Mouse (Mus musculus) liver, embryonic 14 days (tissue): ENCODE data around the gene Hk2. TPM values are rescaled to one million over a fixed set of nuclear protein-coding genes. Genes with fewer than 3 reads are reported as not detected.

Source experiments
- polyA plus RNA-seq: library from polyadenylated mRNA; depleted of rRNA; stranded (reverse); fragments of >200 nt; gene quantifications from 2 replicates; pipeline ENCODE4 v1.2.3, GENCODE M21; 2012; rRNA removed

Hk2 gene
- 3.3 and 4.1 TPM in 2 replicates for polyA plus RNA-seq

GRCm38 (mm10) chr6:82774321-82774764, at the start of gene Hk2:
TSS of gene Hk2 (minus strand) at chr6:82774454.

DNA sequence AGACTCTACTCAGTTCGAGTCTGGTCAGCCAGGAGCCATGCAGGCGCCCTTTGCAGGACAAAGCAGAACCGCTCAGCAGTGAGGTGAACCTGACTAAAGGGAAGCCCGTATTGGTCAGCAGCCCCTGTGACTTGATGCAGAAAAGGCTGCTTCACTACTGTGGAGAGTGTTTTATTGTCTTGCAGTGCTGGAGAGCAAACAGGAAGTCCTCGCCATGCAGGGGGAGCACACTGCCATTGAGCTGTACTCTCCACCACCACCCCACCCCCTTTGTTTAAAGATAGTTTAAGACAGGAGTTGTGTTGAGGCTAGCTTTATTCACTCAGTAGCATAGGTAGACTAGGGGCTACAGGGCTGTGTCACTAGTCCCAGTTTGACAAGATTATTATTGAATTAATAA, 69.0 kb downstream of the Hk2 start, which contains the start of gene Pole4:
Gene Pole4 (minus strand): TSS at position 145 of the 400 bp plus-strand sequence.

Other genes with a start within 250 kb of the Hk2 start
- gene Pole4, start 69.1 kb downstream of the Hk2 start, polyA plus RNA-seq, result 16.6 and 21.7 TPM in 2 replicates
- gene Sema4f, start 165.3 kb upstream of the Hk2 start, polyA plus RNA-seq, result 0.02 and 0.05 TPM in 2 replicates
- gene M1ap, start 172.4 kb upstream of the Hk2 start, polyA plus RNA-seq, result 7.5 and 8.6 TPM in 2 replicates